Mouse (Mus musculus) monocyte, adult 2 months (primary cell): ENCODE data around the gene Adk.

ENCODE experiments used
- DNase-seq, 2 experiments: peaks; one replicate each; pipeline ENCODE4 v3.0.0; 2022; ENCODE audit warnings: low spot score in 2 of 2, low read depth in 1 of 2

Adk gene

GRCm38 (mm10) chr14:21253321-21253992, 201.1 kb downstream of the Adk start:
- no peak for DNase-seq

DNA sequence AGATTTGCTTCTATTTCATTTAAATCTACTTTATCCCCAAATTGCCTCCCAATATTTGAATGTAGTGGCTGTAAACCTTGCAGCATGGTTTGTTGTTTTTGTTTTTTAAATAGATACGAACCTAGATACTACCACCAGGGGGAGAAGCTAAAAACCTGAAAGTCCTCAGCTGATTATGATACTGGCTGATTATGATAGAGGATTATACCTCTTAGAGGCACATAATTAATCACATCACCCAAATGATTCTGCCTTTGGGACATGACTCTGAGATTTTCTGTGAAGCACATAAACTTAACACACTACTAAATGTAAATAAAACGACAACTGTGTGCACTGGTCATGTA, 201.6 kb downstream of the Adk start:
- DNase-seq: no peak

- DNase-seq: no peak
These were observed 215.9 kb downstream of the Adk start for GRCm38 (mm10) chr14:21268229-21268628.

DNA sequence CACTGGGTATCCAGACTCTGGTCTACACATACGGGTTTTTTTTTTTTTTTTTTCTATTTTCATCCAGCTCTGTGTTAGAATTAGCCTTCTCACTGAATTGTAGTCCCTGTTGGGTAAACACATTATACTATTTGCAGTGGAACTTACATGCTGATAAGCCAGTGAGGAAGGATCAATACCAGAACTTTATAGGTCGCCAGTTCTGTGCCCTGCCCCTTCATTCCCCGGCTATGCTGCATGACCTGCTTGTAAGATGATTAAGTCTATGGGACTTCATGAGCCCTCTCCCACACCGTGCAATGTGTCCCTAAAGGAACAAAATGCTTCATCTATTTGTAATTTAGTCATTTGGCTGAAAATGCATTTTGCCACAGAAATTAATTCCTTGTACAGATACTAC, 219.1 kb downstream of the Adk start:
- DNase-seq: no peak

- no peak for DNase-seq
These were observed 223.4 kb downstream of the Adk start for GRCm38 (mm10) chr14:21275786-21276185.

DNA sequence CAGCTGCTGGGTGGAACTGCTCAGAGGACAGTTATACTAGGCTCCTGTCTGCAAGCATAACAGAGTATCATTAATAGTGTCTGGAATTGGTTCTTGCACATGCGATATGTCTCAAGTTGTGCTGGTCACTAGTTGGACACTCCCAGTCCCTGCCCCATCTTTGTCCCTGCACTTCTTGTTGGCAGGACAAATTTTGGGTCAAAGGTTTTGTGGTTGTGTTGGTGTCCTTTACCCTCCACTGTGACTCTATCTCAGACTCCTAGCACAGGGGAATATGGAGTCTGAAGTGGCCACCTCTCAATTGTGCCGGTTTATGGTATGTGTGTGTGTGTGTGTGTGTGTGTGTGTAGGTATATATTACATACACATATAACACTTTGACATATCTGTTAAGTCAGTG, 225.9 kb downstream of the Adk start:
- DNase-seq: no peak

- DNase-seq: no peak
These were observed 226.6 kb downstream of the Adk start for GRCm38 (mm10) chr14:21278907-21279535.

DNA sequence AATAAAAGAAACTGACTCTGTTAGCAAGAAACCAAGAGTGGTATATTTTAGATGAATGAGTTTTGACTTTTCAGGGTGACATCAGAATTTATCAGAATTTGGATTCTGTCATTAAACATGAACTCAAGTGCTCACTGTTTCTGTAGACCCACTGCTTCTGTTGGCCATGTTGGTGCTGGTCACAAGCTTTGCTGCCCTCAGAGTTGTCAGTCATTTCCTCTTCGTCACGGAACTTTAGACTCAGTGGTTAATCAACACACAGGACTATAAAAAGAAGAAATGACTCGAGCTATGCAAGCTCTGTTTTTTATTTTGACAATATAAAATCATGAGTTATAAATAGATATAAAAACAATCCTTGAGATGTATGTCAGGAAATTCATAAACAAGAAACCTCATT, 228.1 kb downstream of the Adk start:
- no peak for DNase-seq

DNA sequence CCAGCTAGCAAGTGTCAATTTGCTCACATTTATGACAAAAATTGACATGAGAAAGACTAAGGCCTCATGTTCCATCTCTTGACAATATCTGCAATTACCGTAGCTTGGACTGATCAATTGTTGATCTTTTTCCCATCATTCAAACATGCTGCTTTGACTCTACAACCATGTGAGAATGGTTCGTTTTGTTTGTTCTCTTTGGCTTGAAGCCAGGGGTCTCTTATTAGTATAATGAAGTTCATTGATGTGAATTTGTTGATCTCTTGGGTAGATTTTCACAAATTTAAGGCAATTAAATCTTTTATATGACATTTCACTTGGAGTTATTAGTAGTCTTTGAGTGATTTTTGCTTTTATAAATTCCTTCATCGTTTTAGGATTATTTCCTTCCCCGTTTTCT, 229.1 kb downstream of the Adk start:
- DNase-seq: no peak

DNA sequence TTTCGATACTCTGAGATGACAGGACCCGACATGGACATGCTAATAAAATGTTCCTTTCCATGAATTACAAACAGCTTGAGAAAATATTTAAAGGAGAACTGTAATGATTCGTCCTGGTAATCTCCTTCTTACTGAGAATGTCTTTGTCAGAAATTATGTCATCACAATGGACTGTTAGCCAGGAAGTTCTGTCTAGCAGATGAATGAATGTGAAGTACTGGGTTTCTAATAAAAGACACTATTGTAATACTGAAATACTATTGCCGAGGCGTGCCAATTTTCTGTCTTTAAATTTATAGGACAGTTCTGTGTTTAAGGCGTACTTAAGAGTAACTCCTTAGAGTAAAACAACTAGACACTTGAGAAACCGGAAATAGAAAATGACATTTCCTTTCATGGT, 231.7 kb downstream of the Adk start:
- DNase-seq: no peak

- DNase-seq: no peak
These were observed 232.5 kb downstream of the Adk start for GRCm38 (mm10) chr14:21284847-21285246.

- no peak for DNase-seq
These were observed 233.9 kb downstream of the Adk start for GRCm38 (mm10) chr14:21286274-21286673.

DNA sequence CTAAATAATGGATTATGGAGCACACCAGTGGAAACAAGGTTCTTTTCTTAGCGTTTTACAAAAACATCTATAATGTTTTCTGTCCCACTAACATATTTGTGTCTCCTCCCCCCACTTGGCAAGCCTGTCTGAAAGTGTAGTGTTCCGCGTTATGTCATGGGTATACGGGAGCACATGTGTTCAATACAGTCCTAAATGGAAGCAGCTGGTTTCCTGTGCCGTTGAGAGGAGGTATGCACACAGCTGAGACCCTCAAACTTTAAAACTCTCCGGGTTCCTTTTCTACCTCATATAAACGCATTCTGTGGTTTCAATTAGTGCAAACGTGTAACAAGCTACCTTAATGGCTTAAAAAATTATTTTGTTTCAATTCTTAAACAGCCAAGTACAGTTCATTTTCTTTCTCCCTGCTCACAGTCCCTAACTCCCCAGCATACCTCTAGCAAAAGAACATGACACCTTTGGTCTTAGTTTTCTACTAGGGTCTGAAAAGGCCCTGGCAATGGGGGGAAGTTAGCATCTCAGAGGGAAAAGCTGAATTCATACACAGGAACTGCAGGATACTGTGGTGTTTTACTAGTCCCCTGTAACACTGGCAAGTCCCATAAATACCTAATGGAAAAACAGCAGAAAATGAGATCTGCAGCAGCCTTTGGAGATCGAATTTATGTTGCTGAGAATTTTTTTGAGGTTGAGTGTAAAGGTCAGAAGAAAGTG, 235.5 kb downstream of the Adk start:
- DNase-seq: no peak

- no peak for DNase-seq
These were observed 247.4 kb downstream of the Adk start for GRCm38 (mm10) chr14:21299743-21300142.

DNA sequence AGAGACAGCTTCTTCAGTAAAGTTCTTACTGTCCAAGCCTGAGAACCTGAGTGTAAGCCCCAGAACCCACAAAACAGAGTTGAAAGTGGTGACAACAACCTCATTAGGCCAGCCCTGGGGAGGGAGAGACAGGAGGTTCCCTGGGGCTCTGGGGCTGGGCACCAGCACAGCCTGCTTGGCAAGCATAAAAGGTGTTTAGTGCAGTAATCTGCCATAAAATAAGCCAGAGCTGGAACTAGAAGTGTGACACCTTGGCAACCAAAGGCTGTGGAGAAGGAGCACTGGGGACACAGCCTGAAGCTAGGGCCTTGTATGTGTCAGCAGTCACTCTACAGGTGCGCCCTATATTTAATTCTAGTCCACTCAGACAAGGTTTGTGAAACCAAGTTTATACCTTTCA, 252.4 kb downstream of the Adk start:
- DNase-seq: no peak

- no peak for DNase-seq
These were observed 256.1 kb downstream of the Adk start for GRCm38 (mm10) chr14:21308349-21308936.

GRCm38 (mm10) chr14:21310530-21310929, 258.2 kb downstream of the Adk start:
- DNase-seq: no peak

GRCm38 (mm10) chr14:21313561-21314342, 261.4 kb downstream of the Adk start:
- no peak for DNase-seq

DNA sequence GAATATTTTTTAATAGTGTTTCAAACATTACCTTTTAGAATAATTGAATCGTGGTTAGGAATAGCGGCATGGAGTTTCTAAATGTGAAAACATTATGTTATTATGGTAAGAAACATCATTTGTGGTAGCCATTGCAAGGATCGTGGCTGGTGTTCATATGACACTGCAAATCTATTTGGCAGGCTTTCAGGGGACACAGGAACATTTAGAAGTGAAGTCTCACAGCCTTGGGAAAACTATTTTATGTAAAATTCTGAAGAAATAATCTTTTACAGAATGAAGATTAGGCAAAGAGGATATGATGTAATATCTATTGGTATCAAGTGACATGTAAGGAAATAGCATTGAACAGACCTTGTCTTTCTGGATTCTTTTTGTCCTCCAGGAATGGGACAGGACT, 262.1 kb downstream of the Adk start:
- DNase-seq: no peak

DNA sequence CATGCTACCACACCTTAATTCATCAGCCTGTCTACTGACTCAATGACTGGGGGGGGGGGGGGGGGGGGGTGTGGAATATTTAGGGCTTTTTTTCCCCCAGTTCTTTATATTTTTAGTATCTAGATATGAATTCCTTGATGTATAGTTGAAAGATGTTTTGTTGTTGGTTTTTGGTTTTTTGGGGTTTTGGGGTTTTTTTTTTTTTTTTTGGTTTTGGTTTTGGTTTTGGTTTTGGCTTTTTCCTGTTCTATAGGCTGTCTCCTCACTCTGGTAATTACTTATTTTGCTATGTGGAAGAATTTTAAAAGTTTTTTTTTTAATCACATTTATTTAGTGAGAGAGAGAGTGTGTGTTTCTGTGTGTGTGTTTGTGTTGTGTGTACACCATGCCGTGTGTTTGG, 282.5 kb downstream of the Adk start:
- no peak for DNase-seq

DNA sequence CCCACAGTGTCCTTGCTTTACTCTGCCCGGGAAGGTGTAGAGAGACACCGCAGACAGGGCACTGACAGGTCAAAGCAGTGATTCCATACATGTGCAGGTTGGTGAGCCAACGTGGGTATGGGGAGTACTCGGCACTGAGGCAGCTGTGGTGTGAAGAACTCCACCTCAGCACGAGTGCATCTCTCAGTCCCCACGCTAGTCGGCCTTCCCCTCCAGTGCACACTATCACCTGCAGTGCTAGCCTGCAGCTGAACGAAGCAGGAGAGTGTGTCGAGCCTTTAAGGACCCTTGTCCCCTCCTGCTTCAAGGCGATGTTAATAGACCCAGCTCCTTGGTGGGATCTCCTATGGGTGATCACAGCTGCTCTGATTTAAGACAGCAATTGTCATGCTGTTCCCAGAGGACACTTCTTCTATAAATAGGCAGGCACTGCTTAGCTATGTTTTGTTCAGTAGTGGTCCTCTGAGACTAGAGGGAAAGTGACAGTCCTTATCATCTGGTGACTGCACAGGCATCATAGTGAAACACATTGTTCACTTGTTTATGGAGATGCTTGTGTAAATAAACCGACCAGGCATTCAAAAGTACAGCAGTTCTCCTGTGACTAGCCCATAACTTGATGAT, 283.4 kb downstream of the Adk start:
- no peak for DNase-seq
